Mouse (Mus musculus) layer of hippocampus, adult 9-11 months (tissue): ENCODE results near the gene Nr1i3.

Source experiments
- DNase-seq: peaks from one replicate; pipeline ENCODE4 v3.0.0; 2022

Nr1i3 gene

GRCm38 (mm10) chr1:171256937-171257548, 43.3 kb downstream of the Nr1i3 start:
- DNase-seq = no peak

GRCm38 (mm10) chr1:171257781-171258180, 44.0 kb downstream of the Nr1i3 start:
- no peak for DNase-seq

- no peak for DNase-seq
These were observed 45.2 kb downstream of the Nr1i3 start for GRCm38 (mm10) chr1:171258921-171259320.

GRCm38 (mm10) chr1:171260316-171260715, 46.5 kb downstream of the Nr1i3 start:
- no peak for DNase-seq

- peak; percentile 93 for DNase-seq
These were observed 48.9 kb downstream of the Nr1i3 start for GRCm38 (mm10) chr1:171262594-171263130.

- DNase-seq = peak; percentile 80
These were observed 49.4 kb downstream of the Nr1i3 start for GRCm38 (mm10) chr1:171263185-171263611.

GRCm38 (mm10) chr1:171263666-171264461, 50.1 kb downstream of the Nr1i3 start:
- DNase-seq = no peak

- DNase-seq = no peak
These were observed 52.4 kb downstream of the Nr1i3 start for GRCm38 (mm10) chr1:171265971-171266744.

GRCm38 (mm10) chr1:171268341-171268740, 54.6 kb downstream of the Nr1i3 start:
- no peak for DNase-seq

- DNase-seq = peak; percentile 95
These were observed 56.2 kb downstream of the Nr1i3 start, which contains the start of gene B4galt3 for GRCm38 (mm10) chr1:171269848-171270572. B4galt3 (plus strand) TSS chr1:171270328.
